Mouse (Mus musculus) stomach, postnatal 0 days (tissue): ENCODE measurements around the gene Dgki. TPM values are rescaled to one million over a fixed set of nuclear protein-coding genes. Genes with fewer than 3 reads are reported as not detected.

Experiments
- ATAC-seq: fragments of 200-750 bp; cut with Nextera tagmentation; 2 replicates; pipeline ENCODE4 v1.8.0; 2017; ENCODE audit not compliant: low FRiP score, low TSS enrichment
- DNase-seq: peaks from one replicate; pipeline ENCODE4 v3.0.0-alpha.2; 2016; ENCODE audit warnings: low spot score
- H3K27ac ChIP-seq: fragments of 300-500 bp; sonication (generic); replicated peaks from 2 replicates; pipeline ENCODE4 v1.5.1; 2014; ENCODE audit warnings: mild to moderate bottlenecking, control low read depth
- H3K27me3 ChIP-seq: fragments of 300-500 bp; sonication (generic); 2 replicates; pipeline ENCODE4 v1.6.1; 2014; ENCODE audit warnings: low read length; ENCODE audit not compliant: control insufficient read depth, insufficient read depth
- H3K36me3 ChIP-seq: fragments of 300-500 bp; sonication (generic); 2 replicates; pipeline ENCODE4 v1.6.1; 2014; ENCODE audit warnings: low read length, mixed read lengths; ENCODE audit not compliant: control insufficient read depth, insufficient read depth
- H3K4me1 ChIP-seq: fragments of 300-500 bp; sonication (generic); replicated peaks from 2 replicates; pipeline ENCODE4 v1.6.1; 2014; ENCODE audit warnings: antibody characterized with exemption; ENCODE audit not compliant: control insufficient read depth, insufficient read depth
- H3K4me2 ChIP-seq: fragments of 300-500 bp; sonication (generic); replicated peaks from 2 replicates; pipeline ENCODE4 v1.6.1; 2014; ENCODE audit warnings: low read depth, mild to moderate bottlenecking, control low read depth, moderate library complexity
- H3K4me3 ChIP-seq: fragments of 300-500 bp; sonication (generic); 2 replicates; pipeline ENCODE4 v1.5.1; 2014; ENCODE audit warnings: low read depth, low read length, control low read depth
- H3K9ac ChIP-seq: fragments of 300-500 bp; sonication (generic); 2 replicates; pipeline ENCODE4 v1.6.1; 2014; ENCODE audit warnings: mild to moderate bottlenecking, low read length, control low read depth, mixed read lengths
- H3K9me3 ChIP-seq: fragments of 300-500 bp; sonication (generic); 2 replicates; pipeline ENCODE4 v1.6.1; 2016; ENCODE audit warnings: low read length; ENCODE audit not compliant: control insufficient read depth
- CTCF ChIP-seq: IDR thresholded peaks from 2 replicates; pipeline ENCODE4 v1.5.1; 2016; ENCODE audit warnings: antibody characterized with exemption, low read depth, mild to moderate bottlenecking, moderate library complexity
- EP300 ChIP-seq: optimal IDR thresholded peaks from 2 replicates; pipeline ENCODE3; 2016; ENCODE audit warnings: antibody characterized with exemption
- WGBS: fragments of 180-500 bp; shearing (Covaris S2); extraction: QIAGEN DNeasy Blood & Tissue Kit; methylation state at CpG from one replicate; pipeline ENCODE4 v1.1.7; 2014; 5-methylcytosine and 5-hydroxymethylcytosine counted together
- polyA plus RNA-seq: library from polyadenylated mRNA; unstranded; fragments of >200 nt; fragmentation: Nextera tagmentation; extraction: Ambion mirVana; gene quantifications from 2 replicates; pipeline ENCODE4 v1.2.1, GENCODE M21; 2015

The Dgki gene
- polyA plus RNA-seq, 1 experiment from 2014 or later, result 0.39 TPM

DNA sequence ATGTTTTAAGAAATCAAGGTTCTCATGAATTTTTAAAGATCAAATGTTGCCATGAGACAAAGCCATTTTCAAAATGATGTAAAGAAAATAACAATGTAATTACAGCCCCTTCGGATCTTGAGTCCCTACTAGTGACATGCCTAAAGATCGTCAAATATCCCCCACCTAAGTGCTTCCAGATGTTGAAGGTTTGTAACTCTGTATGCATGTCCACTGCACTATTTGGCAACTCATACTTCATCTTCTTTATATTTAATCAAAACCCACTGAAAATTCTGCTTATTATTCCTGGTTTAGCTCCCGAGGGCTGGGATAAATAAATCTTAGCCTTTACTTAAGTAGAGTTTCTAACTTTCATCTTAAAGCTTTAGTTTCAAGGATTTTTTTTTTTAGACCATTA, 458.3 kb downstream of the Dgki start:
- no peak overlapping the region for H3K4me3 ChIP-seq
- H3K9ac ChIP-seq, result no peak overlapping the region
- H3K4me2 ChIP-seq, result no peak overlapping the region
- H3K9me3 ChIP-seq, result no peaks in the 10 kb centered on the region
- ATAC-seq (no peak), DNase-seq (no peak)
- no peaks in the 10 kb centered on the region for H3K4me1 ChIP-seq
- H3K27ac ChIP-seq, result no peak overlapping the region
- TF ChIP-seq EP300 (no peak), CTCF (no peak)
- WGBS, result 41% methylated on average over 3 of the region's 3 CpGs
- H3K27me3 ChIP-seq, result no peaks in the 10 kb centered on the region
- H3K36me3 ChIP-seq, result no peaks in the 10 kb centered on the region

DNA sequence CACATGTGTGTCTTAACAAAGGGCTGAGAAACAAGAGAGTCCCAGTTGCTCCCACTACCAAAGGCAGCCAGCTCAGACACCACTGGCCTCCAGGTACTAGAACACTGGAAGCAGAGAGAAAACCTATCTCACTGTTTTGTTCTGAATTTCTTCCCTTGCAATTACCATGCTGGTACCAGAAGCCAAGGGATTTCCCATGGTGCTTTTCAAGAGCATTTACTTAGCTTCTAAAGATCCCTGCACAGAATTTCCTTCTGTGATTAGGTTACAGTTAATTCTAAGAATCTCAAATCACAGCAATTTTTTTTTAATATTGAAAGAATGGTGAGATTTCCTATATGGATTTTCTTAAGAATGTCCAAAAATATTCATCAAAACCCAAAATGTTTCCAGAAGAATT, 458.8 kb downstream of the Dgki start:
- TF ChIP-seq EP300 (no peak), CTCF (no peak)
- no peak overlapping the region for H3K9ac ChIP-seq
- no peaks in the 10 kb centered on the region for H3K9me3 ChIP-seq
- H3K36me3 ChIP-seq, result no peaks in the 10 kb centered on the region
- DNase-seq, result no peak
- H3K4me1 ChIP-seq, result no peaks in the 10 kb centered on the region
- ATAC-seq, result no peak
- H3K27me3 ChIP-seq, result no peaks in the 10 kb centered on the region
- H3K4me3 ChIP-seq, result no peak overlapping the region
- H3K27ac ChIP-seq, result no peak overlapping the region
- no peak overlapping the region for H3K4me2 ChIP-seq

DNA sequence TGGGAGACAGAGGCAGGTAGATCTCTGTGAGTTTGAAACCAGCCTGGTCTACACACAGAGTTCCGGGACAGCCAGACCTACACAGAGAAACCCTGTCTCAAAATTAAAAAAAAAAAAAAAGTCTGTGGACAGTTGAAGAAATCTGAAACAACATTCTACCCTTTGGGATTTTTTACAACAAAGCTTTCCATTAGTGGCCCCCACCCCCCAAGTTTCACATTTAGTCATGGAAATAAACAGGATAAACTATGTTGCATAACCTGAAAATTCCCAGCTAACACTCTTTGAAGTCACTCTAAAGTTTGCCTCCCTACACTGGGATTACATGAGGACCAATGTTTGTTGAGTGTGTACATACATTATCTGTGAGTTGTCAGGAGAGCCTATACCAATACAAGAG, 461.2 kb downstream of the Dgki start:
- Histone ChIP-seq H3K9ac (no peak overlapping the region), H3K4me3 (no peak overlapping the region), H3K4me1 (no peaks in the 10 kb centered on the region), H3K4me2 (no peak overlapping the region), H3K27me3 (no peaks in the 10 kb centered on the region), H3K9me3 (no peaks in the 10 kb centered on the region), H3K27ac (no peak overlapping the region), H3K36me3 (no peaks in the 10 kb centered on the region)
- ATAC-seq, result no peak
- TF ChIP-seq EP300 (no peak), CTCF (no peak)
- no peak for DNase-seq
- WGBS, result 100% methylated on average over 1 of the region's 1 CpGs

DNA sequence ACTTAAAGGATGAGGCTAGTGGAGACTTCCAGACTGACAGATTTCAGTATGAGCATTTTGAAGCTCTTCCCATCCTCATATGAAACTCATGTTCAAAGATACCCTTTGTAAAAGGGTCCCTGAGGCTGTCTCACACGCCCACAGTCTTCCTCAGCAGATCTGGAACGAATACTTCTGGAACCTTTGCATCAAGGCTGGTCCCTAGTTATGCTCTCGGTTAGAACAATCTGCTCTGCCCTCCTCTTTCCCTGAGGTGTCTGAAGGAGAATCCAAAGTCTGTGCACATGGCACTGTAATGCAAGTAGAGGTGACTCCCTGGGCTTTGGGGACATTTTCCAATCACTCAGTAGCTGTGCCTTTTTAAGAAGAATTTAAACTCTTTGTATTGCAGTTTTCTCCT, 464.6 kb downstream of the Dgki start:
- Histone ChIP-seq H3K4me3 (no peak overlapping the region), H3K36me3 (no peaks in the 10 kb centered on the region), H3K9me3 (no peaks in the 10 kb centered on the region), H3K4me1 (no peaks in the 10 kb centered on the region), H3K4me2 (no peak overlapping the region), H3K27ac (no peak overlapping the region), H3K9ac (no peak overlapping the region), H3K27me3 (no peaks in the 10 kb centered on the region)
- TF ChIP-seq EP300, result no peak
- no peak for DNase-seq
- WGBS, result 82% methylated on average over 3 of the region's 3 CpGs
- no peak for ATAC-seq

DNA sequence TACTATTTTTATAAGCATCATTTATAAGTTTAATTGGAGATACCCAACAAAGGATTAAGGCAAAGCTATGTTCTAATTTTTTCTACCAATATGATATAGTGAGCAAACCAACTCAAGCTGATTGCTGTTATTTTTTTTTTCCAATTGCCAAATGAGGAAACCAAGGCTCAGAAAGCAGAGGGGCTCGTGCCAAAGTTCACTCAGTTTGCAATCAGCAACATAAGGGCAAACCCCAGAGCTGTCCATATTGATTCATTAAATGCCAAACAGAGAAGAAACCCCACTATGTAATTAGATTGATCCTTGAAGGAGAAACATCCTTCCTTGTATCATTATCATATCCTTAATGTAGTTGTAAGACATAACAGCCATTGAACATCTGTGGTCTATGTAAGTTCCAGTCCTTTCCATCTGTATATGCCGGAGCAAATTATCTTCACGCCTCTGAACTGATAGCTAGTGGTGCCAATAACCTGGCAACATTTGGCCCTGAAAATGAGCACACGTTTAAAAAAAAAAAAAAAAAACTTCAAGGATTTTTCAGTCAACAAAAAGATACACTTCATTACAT, 465.2 kb downstream of the Dgki start:
- DNase-seq (no peak), ATAC-seq (no peak)
- no peak overlapping the region for H3K27ac ChIP-seq
- no peak overlapping the region for H3K4me3 ChIP-seq
- no peaks in the 10 kb centered on the region for H3K36me3 ChIP-seq
- no peak overlapping the region for H3K9ac ChIP-seq
- H3K4me1 ChIP-seq, result no peaks in the 10 kb centered on the region
- H3K27me3 ChIP-seq, result no peaks in the 10 kb centered on the region
- H3K4me2 ChIP-seq, result no peak overlapping the region
- TF ChIP-seq EP300 (no peak), CTCF (no peak)
- no peaks in the 10 kb centered on the region for H3K9me3 ChIP-seq
- 76% methylated on average over 4 of the region's 4 CpGs for WGBS

DNA sequence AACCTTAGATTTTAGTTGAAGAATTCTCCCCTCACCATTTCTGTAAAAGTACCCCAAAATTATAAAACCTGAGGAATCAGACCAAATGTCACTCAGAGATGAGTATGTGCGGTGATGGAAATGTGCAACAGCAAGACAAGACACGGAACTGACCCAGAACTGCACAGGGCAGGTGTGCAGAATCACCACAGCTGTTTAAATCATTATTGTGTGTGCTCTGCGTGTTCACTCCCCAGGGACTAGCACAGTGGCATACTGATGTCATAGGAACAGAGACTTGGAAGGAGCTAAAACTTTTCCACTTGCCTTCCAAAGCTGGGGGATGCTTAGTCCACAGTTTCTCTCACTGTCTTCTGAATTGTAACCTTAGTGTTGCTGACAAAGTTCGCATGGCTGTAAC, 467.3 kb downstream of the Dgki start:
- no peak for TF ChIP-seq CTCF
- TF ChIP-seq EP300, result no peak

More for the DNA sequence above, 467.3 kb downstream of the Dgki start:
- Histone ChIP-seq H3K27ac (no peak overlapping the region), H3K4me1 (no peaks in the 10 kb centered on the region), H3K9me3 (no peaks in the 10 kb centered on the region), H3K4me3 (no peak overlapping the region), H3K9ac (no peak overlapping the region), H3K4me2 (no peak overlapping the region), H3K36me3 (no peaks in the 10 kb centered on the region), H3K27me3 (no peaks in the 10 kb centered on the region)
- DNase-seq (no peak), ATAC-seq (no peak)
- 80% methylated on average over 4 of the region's 4 CpGs for WGBS
